Mouse (Mus musculus) heart, postnatal 14 days (tissue): Measurements from ENCODE around the gene AI661453. TPM values are rescaled to one million over a fixed set of nuclear protein-coding genes. Genes with fewer than 3 reads are reported as not detected.
"Not testable (repeated sequence)": the region's sequence is repeated elsewhere in the genome, so short reads cannot be mapped to it uniquely, and the experiment has no call there.

ENCODE experiments used
- DNase-seq, 2 experiments: peaks; one replicate each; pipeline ENCODE4 v3.0.0; 2021 to 2022
- intact Hi-C: fragments of 180-260 bp; cut with DNase I; formaldehyde crosslinking; loops from one replicate; pipeline ENCODE4 v1.15.1; 2025
- long read RNA-seq, 2 experiments: library from polyadenylated mRNA; stranded (forward); transcript quantifications; one replicate each; pipeline ENCODE4 v2.0.0; 2021
- total RNA-seq, 2 experiments: library from RNA; stranded (reverse); gene quantifications; 2 replicates each; pipeline ENCODE4 v1.2.3; 2021

Gene AI661453
- total RNA-seq: 1 to 10 TPM; 1.8 to 2.1 TPM
- long read RNA-seq, experiment 1, partial matches to known transcripts: 1 of 1 reads
- long read RNA-seq, experiment 1, other reads (novel, unspliced or antisense): 0 of 1 reads
- long read RNA-seq, experiment 2: 0 reads

- peak in 1 of 2 experiments; percentile 33 for DNase-seq
- intact Hi-C loops: no loop called here
Measured at GRCm38 (mm10) chr17:47436156-47436906, at the start of gene AI661453. TSS of gene AI661453 (plus strand) at chr17:47436615.

- intact Hi-C loops: loop anchor here (5.0 kb wide), 1 partner anchor 96 kb away; no protein-coding TSS in a partner anchor
- peak; percentile 30 to 56 for DNase-seq
Measured at GRCm38 (mm10) chr17:47386649-47387048, 49.8 kb upstream of the AI661453 start.

- intact Hi-C loops: no loop called here
- peak; percentile 7 to 10 for DNase-seq
Measured at GRCm38 (mm10) chr17:47394223-47394869, 42.1 kb upstream of the AI661453 start.

GRCm38 (mm10) chr17:47395376-47395913 is 41.0 kb upstream of the AI661453 start:
- intact Hi-C loops: no loop called here
- peak; percentile 39 to 54 for DNase-seq

- DNase-seq: no peak
- intact Hi-C loops: no loop called here
Measured at GRCm38 (mm10) chr17:47399091-47399490, 37.3 kb upstream of the AI661453 start.

GRCm38 (mm10) chr17:47400451-47400850 is 36.0 kb upstream of the AI661453 start, which contains the start of gene Guca1a:
TSS of gene Guca1a (minus strand) at chr17:47400584.
- DNase-seq: no peak
- intact Hi-C loops: loop anchor here (10.0 kb wide), 1 partner anchor 204 kb away; no protein-coding TSS in a partner anchor

GRCm38 (mm10) chr17:47407717-47408557 is 28.5 kb upstream of the AI661453 start:
- no peak for DNase-seq
- intact Hi-C loops: loop anchor here (2.0 to 10.0 kb wide), 2 partner anchors 75 to 197 kb away; no protein-coding TSS in a partner anchor

- DNase-seq: peak; percentile 67 to 79
- intact Hi-C loops: loop anchor here (2.0 to 10.0 kb wide), 2 partner anchors 74 to 196 kb away; no protein-coding TSS in a partner anchor
Measured at GRCm38 (mm10) chr17:47408558-47408898, 27.9 kb upstream of the AI661453 start.

- intact Hi-C loops: loop anchor here (2.0 to 10.0 kb wide), 2 partner anchors 73 to 195 kb away; no protein-coding TSS in a partner anchor
- peak; percentile 20 to 21 for DNase-seq
Measured at GRCm38 (mm10) chr17:47409897-47410861, 26.2 kb upstream of the AI661453 start.

GRCm38 (mm10) chr17:47420195-47420594 is 16.2 kb upstream of the AI661453 start:
- intact Hi-C loops: no loop called here
- DNase-seq: no peak

- no peak for DNase-seq
- intact Hi-C loops: no loop called here
Measured at GRCm38 (mm10) chr17:47421566-47421965, 14.8 kb upstream of the AI661453 start.

- intact Hi-C loops, DNase-seq: not testable (repeated sequence)
Measured at GRCm38 (mm10) chr17:47422616-47423015, 13.8 kb upstream of the AI661453 start.

GRCm38 (mm10) chr17:47424186-47424585 is 12.2 kb upstream of the AI661453 start:
- no peak for DNase-seq
- intact Hi-C loops: no loop called here

GRCm38 (mm10) chr17:47427316-47427715 is 9.1 kb upstream of the AI661453 start:
- intact Hi-C loops: loop anchor here (5.0 kb wide), 1 partner anchor 390 kb away; no protein-coding TSS in a partner anchor

GRCm38 (mm10) chr17:47428831-47429304 is 7.5 kb upstream of the AI661453 start:
- peak; percentile 47 to 62 for DNase-seq
- intact Hi-C loops: loop anchor here (5.0 kb wide), 1 partner anchor 392 kb away; no protein-coding TSS in a partner anchor

More at GRCm38 (mm10) chr17:47427316-47427715, 9.1 kb upstream of the AI661453 start:
- no peak for DNase-seq

- intact Hi-C loops: no loop called here
- no peak for DNase-seq
Measured at GRCm38 (mm10) chr17:47430815-47431214, 5.6 kb upstream of the AI661453 start.

GRCm38 (mm10) chr17:47436907-47437547 is 612 bp downstream of the AI661453 start, which contains the start of gene 1700001C19Rik:
TSS of gene 1700001C19Rik (minus strand) at chr17:47437376.
- intact Hi-C loops: no loop called here
- DNase-seq: no peak

- no peak for DNase-seq
- intact Hi-C loops: no loop called here
Measured at GRCm38 (mm10) chr17:47438611-47439010, 2.2 kb downstream of the AI661453 start.
